In the genomic region with DNA sequence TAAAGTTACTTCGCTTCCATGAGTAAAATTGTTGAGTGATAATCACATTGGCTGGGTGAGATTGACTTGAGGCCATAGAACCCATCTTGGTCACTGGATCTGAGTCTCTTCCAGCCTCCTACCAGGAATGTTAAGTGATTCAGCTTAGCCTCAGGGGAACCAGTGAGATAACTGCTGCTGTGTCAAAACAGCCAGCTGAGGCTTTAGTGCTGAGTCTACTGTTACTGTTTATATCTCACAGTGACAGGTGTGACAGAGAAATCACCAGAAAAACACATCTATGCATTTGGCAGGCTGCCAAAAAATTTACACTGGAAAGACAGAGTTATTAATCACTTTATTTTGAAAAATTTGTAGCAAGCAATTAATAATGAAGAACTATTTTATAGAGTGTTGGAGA, we compare ENCODE assay signal across 15 mouse cellular contexts. TPM values are rescaled to one million over a fixed set of nuclear protein-coding genes. Genes with fewer than 3 reads are reported as not detected.
DNase-seq lines count a peak whose midpoint lies in the region; ATAC-seq lines count a peak whose summit lies in the region.
"Had no signal": no experiment of that assay in that cellular context is flagged by ENCODE, and none has a peak within 500 bp of the region (broad histone marks: within the 10 kb centered on the region; RNA-seq: fewer than 3 reads in every experiment).

No protein-coding gene starts in this region.

- H3K4me2 ChIP-seq in forebrain, embryonic 15.5 days (replicated peaks) = no peak overlapping the region
- peak overlapping the region; percentile 35; the same call in 1 of the 2 replicates for H3K4me2 ChIP-seq in heart, embryonic 16.5 days (ENCODE audit: low read depth, low read length)
- H3K4me2 ChIP-seq: limb, embryonic 12.5 days had no signal

- no peaks in the 10 kb centered on the region for H3K9me3 ChIP-seq in forebrain, embryonic 15.5 days
- H3K9me3 ChIP-seq in forebrain, embryonic 10.5 days = no peaks in the 10 kb centered on the region
- H3K9me3 ChIP-seq in heart, embryonic 16.5 days (replicated peaks; ENCODE audit: control insufficient read depth, low read length) = no peaks in the 10 kb centered on the region
- H3K9me3 ChIP-seq: limb, embryonic 12.5 days had no signal

- H3K27me3 ChIP-seq in forebrain, embryonic 15.5 days = no peaks in the 10 kb centered on the region
- H3K27me3 ChIP-seq in forebrain, embryonic 10.5 days (ENCODE audit: poor library complexity, severe bottlenecking) = no peaks in the 10 kb centered on the region
- no peaks in the 10 kb centered on the region for H3K27me3 ChIP-seq in heart, embryonic 16.5 days (ENCODE audit: control insufficient read depth, insufficient read depth, low read length)
- H3K27me3 ChIP-seq: limb, embryonic 12.5 days had no signal

- no peak overlapping the region for H3K27ac ChIP-seq in forebrain, embryonic 15.5 days (replicated peaks)
- H3K27ac ChIP-seq in forebrain, embryonic 10.5 days = no peak overlapping the region
- peak overlapping the region; percentile 80 for H3K27ac ChIP-seq in heart, embryonic 16.5 days (ENCODE audit: low read length)
- H3K27ac ChIP-seq: limb, embryonic 12.5 days had no signal

- no peak overlapping the region for H3K9ac ChIP-seq in forebrain, embryonic 15.5 days (replicated peaks)
- no peak overlapping the region for H3K9ac ChIP-seq in heart, embryonic 16.5 days (ENCODE audit: low read length)
- H3K9ac ChIP-seq: limb, embryonic 12.5 days had no signal

- H3K36me3 ChIP-seq in forebrain, embryonic 15.5 days = no peaks in the 10 kb centered on the region
- H3K36me3 ChIP-seq in forebrain, embryonic 10.5 days (replicated peaks) = no peaks in the 10 kb centered on the region
- peaks cover 21% of the 10 kb centered on the region for H3K36me3 ChIP-seq in heart, embryonic 16.5 days (ENCODE audit: control insufficient read depth, insufficient read depth)
- H3K36me3 ChIP-seq: limb, embryonic 12.5 days had no signal

- no peaks in the 10 kb centered on the region for H3K4me1 ChIP-seq in forebrain, embryonic 15.5 days
- H3K4me1 ChIP-seq in forebrain, embryonic 10.5 days = no peaks in the 10 kb centered on the region
- H3K4me1 ChIP-seq in heart, embryonic 16.5 days (ENCODE audit: control insufficient read depth, insufficient read depth, low read length) = peaks cover 18% of the 10 kb centered on the region
- H3K4me1 ChIP-seq: limb, embryonic 12.5 days had no signal

- ATAC-seq in forebrain, embryonic 15.5 days (replicated peaks) = 0 out of 2 replicates have a peak, but pooled peaks have one; percentile 19
- ATAC-seq in heart, embryonic 16.5 days (replicated peaks; ENCODE audit: extremely low read depth, insufficient read depth, low FRiP score) = peak; percentile 93

- H3K4me3 ChIP-seq in forebrain, embryonic 15.5 days = no peak overlapping the region
- no peak overlapping the region for H3K4me3 ChIP-seq in forebrain, embryonic 10.5 days
- no peak overlapping the region for H3K4me3 ChIP-seq in heart, embryonic 16.5 days (ENCODE audit: low read length)
- H3K4me3 ChIP-seq: limb, embryonic 12.5 days had no signal

- DNase-seq in forebrain, embryonic 10.5 days (ENCODE audit: extremely low spot score, low spot score) = no peak
- peak; percentile 76 for DNase-seq in 3T3-L1 (ENCODE audit: low read depth, low spot score)
- DNase-seq in embryo, embryonic 11 days = peak; percentile 21
- DNase-seq in adrenal gland, postnatal 36 days = no peak
- DNase-seq in thymus, postnatal 14 days = no peak
- DNase-seq in cerebellum, postnatal 4 days (ENCODE audit: low spot score in 2 of 2) = no peak
- DNase-seq: adrenal gland, postnatal 10 days; B cell, adult 2 months; cerebellum, adult 9-11 months; kidney, adult 2 months; lung, postnatal 10 days; spleen, adult 18-20 months had no signal

- WGBS in forebrain, embryonic 15.5 days = 83% methylated on average over 1 of the region's 1 CpGs
- 95% methylated on average over 1 of the region's 1 CpGs for WGBS in forebrain, embryonic 10.5 days
- WGBS in heart, embryonic 16.5 days = 38% methylated on average over 1 of the region's 1 CpGs

RNA-seq across cellular contexts. Expression of a gene that starts 43.5 kb away (rescaled TPM):
- 5.2 and 8.2 TPM in 2 replicates for polyA plus RNA-seq in forebrain, embryonic 15.5 days (2015; fragmentation: Nextera tagmentation; extraction: Ambion mirVana)
- 2.6 and 3.1 TPM in 2 replicates for polyA plus RNA-seq in forebrain, embryonic 10.5 days (2016; fragmentation: Nextera tagmentation; extraction: Ambion mirVana)
- 139 and 153 TPM in 2 replicates for polyA plus RNA-seq in heart, embryonic 16.5 days (2015; fragmentation: Nextera tagmentation; extraction: Ambion mirVana)
- 1 to 10 TPM; 6.2 to 7.6 TPM for total RNA-seq in adrenal gland, postnatal 36 days (2021)

Comparison
In these comparisons a context has a peak if more than half of its experiments do, and no peak if none do; other contexts are left out.
1. DNase-seq: peak in 3T3-L1 (single experiment) and embryo, embryonic 11 days (single experiment); none in forebrain, embryonic 10.5 days (single experiment), adrenal gland, postnatal 36 days (0 of 2), thymus, postnatal 14 days (single experiment) and cerebellum, postnatal 4 days (0 of 2).
2. RNA of a gene that starts 43.5 kb away (polyA plus RNA-seq): 139 to 153 TPM in heart, embryonic 16.5 days; 5.2 to 8.2 TPM in forebrain, embryonic 15.5 days and 2.6 to 3.1 TPM in forebrain, embryonic 10.5 days; every median in the first group is over 10 times any median in the second.